Mouse (Mus musculus) kidney, postnatal 0 days (tissue): ENCODE results near the gene Asb1. TPM values are rescaled to one million over a fixed set of nuclear protein-coding genes. Genes with fewer than 3 reads are reported as not detected.

Experiments used
- ATAC-seq: fragments of 200-750 bp; cut with Nextera tagmentation; replicated peaks from 2 replicates; pipeline ENCODE4 v1.8.0; 2017; ENCODE audit warnings: low read depth, moderate number of reproducible peaks, moderate TSS enrichment, moderate library complexity; ENCODE audit not compliant: low FRiP score
- DNase-seq: peaks from one replicate; pipeline ENCODE4 v3.0.0-alpha.2; 2016; ENCODE audit warnings: low spot score
- H3K27ac ChIP-seq: fragments of 300-500 bp; sonication (generic); 2 replicates; pipeline ENCODE4 v1.5.1; 2014; ENCODE audit warnings: mild to moderate bottlenecking
- H3K27me3 ChIP-seq: fragments of 300-500 bp; sonication (generic); 2 replicates; pipeline ENCODE4 v1.6.1; 2014; ENCODE audit warnings: low read length, mixed read lengths; ENCODE audit not compliant: insufficient read depth
- H3K36me3 ChIP-seq: fragments of 300-500 bp; sonication (generic); 2 replicates; pipeline ENCODE4 v1.6.1; 2014; ENCODE audit warnings: low read length, mixed read lengths; ENCODE audit not compliant: insufficient read depth
- H3K4me1 ChIP-seq: fragments of 300-500 bp; sonication (generic); replicated peaks from 2 replicates; pipeline ENCODE4 v1.6.1; 2014; ENCODE audit warnings: antibody characterized with exemption, low read length, mixed read lengths; ENCODE audit not compliant: insufficient read depth
- H3K4me2 ChIP-seq: fragments of 300-500 bp; sonication (generic); 2 replicates; pipeline ENCODE4 v1.6.1; 2014; ENCODE audit warnings: mild to moderate bottlenecking, low read length, moderate library complexity, mixed read lengths
- H3K4me3 ChIP-seq: fragments of 300-500 bp; sonication (generic); replicated peaks from 2 replicates; pipeline ENCODE4 v1.5.1; 2014; ENCODE audit warnings: low read depth, low read length
- H3K9ac ChIP-seq: fragments of 300-500 bp; sonication (generic); 2 replicates; pipeline ENCODE4 v1.6.1; 2014; ENCODE audit warnings: low read depth, low read length
- H3K9me3 ChIP-seq: fragments of 300-500 bp; sonication (generic); replicated peaks from 2 replicates; pipeline ENCODE4 v1.6.1; 2016; ENCODE audit warnings: low read length, inconsistent platforms, mixed read lengths
- CTCF ChIP-seq: IDR thresholded peaks from 2 replicates; pipeline ENCODE4 v1.5.1; 2016; ENCODE audit warnings: antibody characterized with exemption, low read depth, mild to moderate bottlenecking, moderate library complexity
- WGBS: fragments of 180-500 bp; shearing (Covaris S2); extraction: QIAGEN DNeasy Blood & Tissue Kit; methylation state at CpG from one replicate; pipeline ENCODE4 v1.1.7; 2014; 5-methylcytosine and 5-hydroxymethylcytosine counted together
- polyA plus RNA-seq: library from polyadenylated mRNA; unstranded; fragments of >200 nt; fragmentation: Nextera tagmentation; extraction: Ambion mirVana; gene quantifications from 2 replicates; pipeline ENCODE4 v1.2.1, GENCODE M21; 2015

The Asb1 gene
- polyA plus RNA-seq, 1 experiment from 2014 or later = 4.3 TPM

- no peak for ATAC-seq
These were observed 16.8 kb downstream of the Asb1 start for GRCm38 (mm10) chr1:91557099-91557498.

GRCm38 (mm10) chr1:91561226-91561625 is 20.9 kb downstream of the Asb1 start:
- Histone ChIP-seq H3K36me3 (no peaks in the 10 kb centered on the region; the same call in 1 of the 2 replicates), H3K27ac (no peak overlapping the region), H3K27me3 (no peaks in the 10 kb centered on the region), H3K9ac (no peak overlapping the region), H3K4me1 (no peaks in the 10 kb centered on the region), H3K9me3 (no peaks in the 10 kb centered on the region), H3K4me2 (no peak overlapping the region), H3K4me3 (no peak overlapping the region)
- DNase-seq = no peak
- ATAC-seq = no peak
- TF ChIP-seq CTCF = no peak
- WGBS = 91% methylated on average over 6 of the region's 6 CpGs

More at GRCm38 (mm10) chr1:91557099-91557498, 16.8 kb downstream of the Asb1 start:
- DNase-seq = no peak
- no peaks in the 10 kb centered on the region for H3K4me1 ChIP-seq
- no peak overlapping the region for H3K4me3 ChIP-seq
- no peak overlapping the region for H3K27ac ChIP-seq
- H3K9me3 ChIP-seq = no peaks in the 10 kb centered on the region
- no peak overlapping the region for H3K9ac ChIP-seq
- H3K36me3 ChIP-seq = peaks cover 23% of the 10 kb centered on the region; the same call in 1 of the 2 replicates
- no peaks in the 10 kb centered on the region for H3K27me3 ChIP-seq
- WGBS = 63% methylated on average over 2 of the region's 2 CpGs
- no peak overlapping the region for H3K4me2 ChIP-seq
- TF ChIP-seq CTCF = no peak

- WGBS = 86% methylated on average over 4 of the region's 4 CpGs
- H3K9ac ChIP-seq = no peak overlapping the region
These were observed 22.7 kb downstream of the Asb1 start for GRCm38 (mm10) chr1:91562977-91563590.

GRCm38 (mm10) chr1:91564004-91564403 is 23.7 kb downstream of the Asb1 start:
- Histone ChIP-seq H3K9ac (no peak overlapping the region), H3K9me3 (no peaks in the 10 kb centered on the region), H3K4me1 (no peaks in the 10 kb centered on the region), H3K27me3 (no peaks in the 10 kb centered on the region), H3K4me2 (no peak overlapping the region), H3K4me3 (no peak overlapping the region), H3K36me3 (no peaks in the 10 kb centered on the region), H3K27ac (no peak overlapping the region)
- peak; percentile 69 for TF ChIP-seq CTCF
- ATAC-seq = 0 out of 2 replicates have a peak, but pooled peaks have one; percentile 40
- DNase-seq = peak; percentile 62
- WGBS = 71% methylated on average over 3 of the region's 3 CpGs

More at GRCm38 (mm10) chr1:91562977-91563590, 22.7 kb downstream of the Asb1 start:
- Histone ChIP-seq H3K27me3 (no peaks in the 10 kb centered on the region), H3K4me3 (no peak overlapping the region), H3K36me3 (no peaks in the 10 kb centered on the region), H3K9me3 (no peaks in the 10 kb centered on the region), H3K27ac (no peak overlapping the region), H3K4me1 (no peaks in the 10 kb centered on the region), H3K4me2 (no peak overlapping the region)
- no peak for DNase-seq
- TF ChIP-seq CTCF = no peak
- no peak for ATAC-seq

- DNase-seq = no peak
- WGBS = 38% methylated on average over 6 of the region's 6 CpGs
These were observed 24.3 kb downstream of the Asb1 start for GRCm38 (mm10) chr1:91564598-91564997.

GRCm38 (mm10) chr1:91567269-91567668 is 26.9 kb downstream of the Asb1 start:
- 80% methylated on average over 2 of the region's 2 CpGs for WGBS
- Histone ChIP-seq H3K27me3 (no peaks in the 10 kb centered on the region), H3K9ac (no peak overlapping the region), H3K27ac (no peak overlapping the region), H3K4me1 (no peaks in the 10 kb centered on the region), H3K4me3 (no peak overlapping the region), H3K36me3 (no peaks in the 10 kb centered on the region), H3K4me2 (no peak overlapping the region), H3K9me3 (no peaks in the 10 kb centered on the region)
- ATAC-seq (no peak), DNase-seq (no peak)
- TF ChIP-seq CTCF = no peak

More at GRCm38 (mm10) chr1:91564598-91564997, 24.3 kb downstream of the Asb1 start:
- Histone ChIP-seq H3K4me2 (no peak overlapping the region), H3K4me1 (no peaks in the 10 kb centered on the region), H3K27me3 (no peaks in the 10 kb centered on the region), H3K9ac (no peak overlapping the region), H3K9me3 (no peaks in the 10 kb centered on the region), H3K36me3 (no peaks in the 10 kb centered on the region), H3K27ac (no peak overlapping the region), H3K4me3 (no peak overlapping the region)
- no peak for TF ChIP-seq CTCF
- ATAC-seq = no peak
